Mouse (Mus musculus): ENCODE measurements around the gene Net1. TPM values are rescaled to one million over a fixed set of nuclear protein-coding genes. Genes with fewer than 3 reads are reported as not detected.

The Net1 gene
- polyA plus RNA-seq, 1 experiment: not detected

- no peak overlapping the region for H3K27ac ChIP-seq (ENCODE audit: insufficient read depth, low read depth, low read length)
- no peak overlapping the region for H3K4me3 ChIP-seq (ENCODE audit: insufficient read depth, low read depth, low read length)
- H3K4me1 ChIP-seq (ENCODE audit: control insufficient read depth, insufficient read depth, low read length): no peaks in the 10 kb centered on the region
- WGBS: 97% methylated on average over 4 of the region's 4 CpGs
- TF ChIP-seq CTCF (IDR thresholded peaks at IDR 0.05; ENCODE audit: insufficient read depth, low read depth, low read length) (no peak), POLR2A (IDR thresholded peaks at IDR 0.05; ENCODE audit: insufficient read depth, low read depth, low read length) (no peak)
These were observed 45.2 kb downstream of the Net1 start for GRCm38 (mm10) chr13:3872832-3873231.

- Histone ChIP-seq H3K4me3 (ENCODE audit: insufficient read depth, low read depth, low read length) (no peak overlapping the region), H3K27ac (ENCODE audit: insufficient read depth, low read depth, low read length) (no peak overlapping the region), H3K4me1 (ENCODE audit: control insufficient read depth, insufficient read depth, low read length) (no peaks in the 10 kb centered on the region; the same call in 1 of the 2 replicates)
- TF ChIP-seq CTCF (IDR thresholded peaks at IDR 0.05; ENCODE audit: insufficient read depth, low read depth, low read length): no peak
- TF ChIP-seq POLR2A (IDR thresholded peaks at IDR 0.05; ENCODE audit: insufficient read depth, low read depth, low read length): no peak
These were observed 48.1 kb downstream of the Net1 start for GRCm38 (mm10) chr13:3869901-3870300.

- no peak for TF ChIP-seq POLR2A (IDR thresholded peaks at IDR 0.05; ENCODE audit: insufficient read depth, low read depth, low read length)
- no peak for TF ChIP-seq CTCF (IDR thresholded peaks at IDR 0.05; ENCODE audit: insufficient read depth, low read depth, low read length)
- WGBS: 87% methylated on average over 6 of the region's 6 CpGs
- Histone ChIP-seq H3K4me1 (ENCODE audit: control insufficient read depth, insufficient read depth, low read length) (no peaks in the 10 kb centered on the region; the same call in 1 of the 2 replicates), H3K27ac (ENCODE audit: insufficient read depth, low read depth, low read length) (no peak overlapping the region), H3K4me3 (ENCODE audit: insufficient read depth, low read depth, low read length) (no peak overlapping the region)
These were observed 50.9 kb downstream of the Net1 start for GRCm38 (mm10) chr13:3867158-3867557.

- Histone ChIP-seq H3K27ac (ENCODE audit: insufficient read depth, low read depth, low read length) (no peak overlapping the region), H3K4me3 (ENCODE audit: insufficient read depth, low read depth, low read length) (no peak overlapping the region), H3K4me1 (ENCODE audit: control insufficient read depth, insufficient read depth, low read length) (no peaks in the 10 kb centered on the region; the same call in 1 of the 2 replicates)
- TF ChIP-seq POLR2A (IDR thresholded peaks at IDR 0.05; ENCODE audit: insufficient read depth, low read depth, low read length): no peak
- no peak for TF ChIP-seq CTCF (IDR thresholded peaks at IDR 0.05; ENCODE audit: insufficient read depth, low read depth, low read length)
- 82% methylated on average over 8 of the region's 8 CpGs for WGBS
These were observed 51.5 kb downstream of the Net1 start for GRCm38 (mm10) chr13:3866355-3867052.

GRCm38 (mm10) chr13:3865648-3866354 is 52.2 kb downstream of the Net1 start:
- 86% methylated on average over 14 of the region's 14 CpGs for WGBS
- Histone ChIP-seq H3K4me3 (ENCODE audit: insufficient read depth, low read depth, low read length) (no peak overlapping the region), H3K27ac (ENCODE audit: insufficient read depth, low read depth, low read length) (no peak overlapping the region), H3K4me1 (ENCODE audit: control insufficient read depth, insufficient read depth, low read length) (no peaks in the 10 kb centered on the region; the same call in 1 of the 2 replicates)
- TF ChIP-seq CTCF (IDR thresholded peaks at IDR 0.05; ENCODE audit: insufficient read depth, low read depth, low read length) (no peak), POLR2A (IDR thresholded peaks at IDR 0.05; ENCODE audit: insufficient read depth, low read depth, low read length) (no peak)

GRCm38 (mm10) chr13:3862922-3863580 is 55.0 kb downstream of the Net1 start:
- Histone ChIP-seq H3K4me1 (ENCODE audit: control insufficient read depth, insufficient read depth, low read length) (no peaks in the 10 kb centered on the region; the same call in 1 of the 2 replicates), H3K27ac (ENCODE audit: insufficient read depth, low read depth, low read length) (no peak overlapping the region), H3K4me3 (ENCODE audit: insufficient read depth, low read depth, low read length) (no peak overlapping the region)
- no peak for TF ChIP-seq POLR2A (IDR thresholded peaks at IDR 0.05; ENCODE audit: insufficient read depth, low read depth, low read length)
- TF ChIP-seq CTCF (IDR thresholded peaks at IDR 0.05; ENCODE audit: insufficient read depth, low read depth, low read length): no peak
- WGBS: 88% methylated on average over 10 of the region's 10 CpGs

GRCm38 (mm10) chr13:3862325-3862724 is 55.7 kb downstream of the Net1 start:
- WGBS: 84% methylated on average over 3 of the region's 3 CpGs
- no peak overlapping the region for H3K27ac ChIP-seq (ENCODE audit: insufficient read depth, low read depth, low read length)
- H3K4me1 ChIP-seq (ENCODE audit: control insufficient read depth, insufficient read depth, low read length): no peaks in the 10 kb centered on the region; the same call in 1 of the 2 replicates
- TF ChIP-seq POLR2A (IDR thresholded peaks at IDR 0.05; ENCODE audit: insufficient read depth, low read depth, low read length) (no peak), CTCF (IDR thresholded peaks at IDR 0.05; ENCODE audit: insufficient read depth, low read depth, low read length) (no peak)
- H3K4me3 ChIP-seq (ENCODE audit: insufficient read depth, low read depth, low read length): no peak overlapping the region

- 95% methylated on average over 8 of the region's 8 CpGs for WGBS
- no peak for TF ChIP-seq POLR2A (IDR thresholded peaks at IDR 0.05; ENCODE audit: insufficient read depth, low read depth, low read length)
- no peak for TF ChIP-seq CTCF (IDR thresholded peaks at IDR 0.05; ENCODE audit: insufficient read depth, low read depth, low read length)
These were observed 56.8 kb downstream of the Net1 start for GRCm38 (mm10) chr13:3861251-3861650.

GRCm38 (mm10) chr13:3856252-3856651 is 61.8 kb downstream of the Net1 start:
- TF ChIP-seq POLR2A (IDR thresholded peaks at IDR 0.05; ENCODE audit: insufficient read depth, low read depth, low read length) (no peak), CTCF (IDR thresholded peaks at IDR 0.05; ENCODE audit: insufficient read depth, low read depth, low read length) (no peak)
- Histone ChIP-seq H3K4me1 (ENCODE audit: control insufficient read depth, insufficient read depth, low read length) (no peaks in the 10 kb centered on the region), H3K27ac (ENCODE audit: insufficient read depth, low read depth, low read length) (no peak overlapping the region), H3K4me3 (ENCODE audit: insufficient read depth, low read depth, low read length) (no peak overlapping the region)
- WGBS: 73% methylated on average over 1 of the region's 1 CpGs

More at GRCm38 (mm10) chr13:3861251-3861650, 56.8 kb downstream of the Net1 start:
- no peak overlapping the region for H3K4me3 ChIP-seq (ENCODE audit: insufficient read depth, low read depth, low read length)
- no peaks in the 10 kb centered on the region; the same call in 1 of the 2 replicates for H3K4me1 ChIP-seq (ENCODE audit: control insufficient read depth, insufficient read depth, low read length)
- H3K27ac ChIP-seq (ENCODE audit: insufficient read depth, low read depth, low read length): no peak overlapping the region

Data from olfactory bulb, adult 2 months (tissue).